Mouse (Mus musculus) liver, postnatal 0 days (tissue): ENCODE data around the gene Prkcd. TPM values are rescaled to one million over a fixed set of nuclear protein-coding genes. Genes with fewer than 3 reads are reported as not detected.

Experiments used
- ATAC-seq: fragments of 200-750 bp; cut with Nextera tagmentation; 2 replicates; pipeline ENCODE4 v1.8.0; 2017; ENCODE audit warnings: mild to moderate bottlenecking, moderate library complexity
- DNase-seq: peaks from one replicate; pipeline ENCODE4 v3.0.0-alpha.2; 2016
- H3K27ac ChIP-seq: fragments of 300-500 bp; sonication (generic); 2 replicates; pipeline ENCODE4 v1.5.1; 2014; ENCODE audit warnings: antibody characterized with exemption, moderate library complexity, mild to moderate bottlenecking, low read depth
- H3K27me3 ChIP-seq: fragments of 300-500 bp; sonication (generic); 2 replicates; pipeline ENCODE4 v1.6.1; 2014; ENCODE audit warnings: low read length, control low read depth, mixed read lengths; ENCODE audit not compliant: insufficient read depth
- H3K36me3 ChIP-seq: fragments of 300-500 bp; sonication (generic); replicated peaks from 2 replicates; pipeline ENCODE4 v1.6.1; 2014; ENCODE audit warnings: mild to moderate bottlenecking, control low read depth, low read length, moderate library complexity, mixed read lengths; ENCODE audit not compliant: insufficient read depth
- H3K4me1 ChIP-seq: fragments of 300-500 bp; sonication (generic); 2 replicates; pipeline ENCODE4 v1.6.1; 2014; ENCODE audit warnings: antibody characterized with exemption, mild to moderate bottlenecking, control low read depth; ENCODE audit not compliant: insufficient read depth
- H3K4me2 ChIP-seq: fragments of 300-500 bp; sonication (generic); 2 replicates; pipeline ENCODE4 v1.6.1; 2014; ENCODE audit warnings: low read depth, mild to moderate bottlenecking, low read length, moderate library complexity, mixed read lengths
- H3K4me3 ChIP-seq: fragments of 300-500 bp; sonication (generic); 2 replicates; pipeline ENCODE4 v1.5.1; 2014; ENCODE audit warnings: low read depth, low read length
- H3K9ac ChIP-seq: fragments of 300-500 bp; sonication (generic); replicated peaks from 2 replicates; pipeline ENCODE4 v1.6.1; 2014; ENCODE audit warnings: mild to moderate bottlenecking, moderate library complexity
- H3K9me3 ChIP-seq: fragments of 300-500 bp; sonication (generic); 2 replicates; pipeline ENCODE4 v1.6.1; 2016; ENCODE audit warnings: mild to moderate bottlenecking, control low read depth, low read length, mixed read lengths
- CTCF ChIP-seq: sonication (generic); IDR thresholded peaks from 2 replicates; pipeline ENCODE4 v1.5.1; 2016; ENCODE audit warnings: antibody characterized with exemption, low read depth
- EP300 ChIP-seq: IDR thresholded peaks from 2 replicates; pipeline ENCODE4 v1.6.1; 2016; ENCODE audit warnings: antibody characterized with exemption, low read depth, mild to moderate bottlenecking
- WGBS: fragments of 180-500 bp; shearing (Covaris S2); extraction: QIAGEN DNeasy Blood & Tissue Kit; methylation state at CpG from one replicate; pipeline ENCODE4 v1.1.7; 2014; ENCODE audit not compliant: insufficient replicate concordance; 5-methylcytosine and 5-hydroxymethylcytosine counted together
- polyA plus RNA-seq: library from polyadenylated mRNA; unstranded; fragments of >200 nt; fragmentation: Nextera tagmentation; extraction: Ambion mirVana; gene quantifications from 2 replicates; pipeline ENCODE4 v1.2.1, GENCODE M21; 2015

The Prkcd gene
- polyA plus RNA-seq, 1 experiment from 2014 or later: 17.8 TPM

DNA sequence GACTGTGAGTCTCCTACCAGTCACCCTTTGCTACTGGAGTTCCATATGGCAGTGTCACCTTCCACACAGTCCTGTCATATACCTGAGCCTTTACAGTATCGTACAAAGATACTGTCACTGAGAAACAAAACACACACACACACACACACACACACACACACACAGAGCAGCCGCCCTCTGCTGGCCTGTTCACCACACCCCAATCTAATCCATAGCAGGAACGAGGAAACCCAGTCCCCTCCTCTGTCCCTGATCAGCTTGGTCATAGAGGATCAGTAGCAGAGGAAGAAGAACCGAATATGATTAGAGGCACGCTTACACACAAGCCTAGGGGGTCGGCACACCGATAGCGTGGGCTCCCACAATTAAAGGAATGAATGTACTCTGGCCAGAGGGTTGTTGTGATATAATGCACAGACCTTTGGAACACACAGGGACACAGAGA lies 1.7 kb downstream of the Prkcd start:
- Histone ChIP-seq H3K36me3 (no peaks in the 10 kb centered on the region), H3K9me3 (no peaks in the 10 kb centered on the region), H3K27ac (0 out of 2 replicates have a peak overlapping the region, but pooled peaks have one; percentile 82), H3K27me3 (no peaks in the 10 kb centered on the region), H3K4me2 (peak overlapping the region; percentile 85), H3K4me3 (peak overlapping the region; percentile 83), H3K4me1 (peaks cover 37% of the 10 kb centered on the region), H3K9ac (0 out of 2 replicates have a peak overlapping the region, but pooled peaks have one; percentile 82)
- DNase-seq: peak; percentile 39
- 28% methylated on average over 8 of the region's 8 CpGs for WGBS
- ATAC-seq: 0 out of 2 replicates have a peak, but pooled peaks have one; percentile 8
- TF ChIP-seq CTCF (peak; percentile 58), EP300 (no peak)

DNA sequence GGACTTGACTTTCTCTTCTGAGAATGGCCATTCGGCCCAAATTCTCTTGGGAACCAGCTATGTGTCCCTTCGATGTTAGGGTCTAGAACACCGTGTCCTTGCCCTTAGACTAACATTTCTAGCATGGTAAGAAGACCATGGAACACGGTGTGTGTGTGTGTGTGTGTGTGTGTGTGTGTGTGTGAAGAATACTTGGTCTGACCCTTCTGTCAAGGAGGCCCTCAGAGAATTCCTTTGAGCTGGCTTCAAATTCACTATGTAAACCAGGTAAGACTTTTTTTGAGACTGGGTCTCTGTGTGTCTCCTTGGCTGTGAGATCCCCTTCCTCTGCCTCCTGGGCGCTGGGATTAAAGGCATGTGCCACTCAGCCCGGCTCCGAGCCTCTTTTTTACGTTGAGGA lies 3.5 kb downstream of the Prkcd start:
- Histone ChIP-seq H3K27ac (no peak overlapping the region), H3K4me1 (peaks cover 43% of the 10 kb centered on the region), H3K4me2 (no peak overlapping the region), H3K27me3 (no peaks in the 10 kb centered on the region), H3K4me3 (no peak overlapping the region), H3K9me3 (no peaks in the 10 kb centered on the region), H3K9ac (no peak overlapping the region), H3K36me3 (no peaks in the 10 kb centered on the region)
- DNase-seq (no peak), ATAC-seq (no peak)
- TF ChIP-seq CTCF: no peak
- no peak for TF ChIP-seq EP300
- WGBS: 87% methylated on average over 8 of the region's 8 CpGs

DNA sequence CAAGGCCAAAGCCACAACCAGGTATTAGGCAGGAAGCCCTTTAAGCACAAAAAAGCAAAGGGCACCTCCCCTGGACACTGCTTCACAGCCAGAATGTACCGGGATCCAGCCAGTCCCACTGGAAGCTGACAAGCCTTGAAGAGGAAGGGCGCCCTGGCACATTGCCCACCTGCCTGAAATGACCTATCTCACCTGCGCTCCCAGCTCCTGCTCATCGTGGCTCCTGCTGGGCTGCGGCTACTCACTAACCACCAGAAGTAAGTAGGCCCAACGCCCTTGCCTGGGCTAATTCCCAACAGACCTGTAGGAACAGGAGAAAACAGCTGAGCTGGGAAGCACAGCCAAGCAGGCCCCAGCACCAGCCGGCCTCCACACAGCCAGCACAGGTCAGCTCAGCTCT lies 3.9 kb downstream of the Prkcd start:
- Histone ChIP-seq H3K4me3 (no peak overlapping the region), H3K9ac (no peak overlapping the region), H3K4me2 (no peak overlapping the region), H3K9me3 (no peaks in the 10 kb centered on the region), H3K36me3 (no peaks in the 10 kb centered on the region), H3K4me1 (peaks cover 48% of the 10 kb centered on the region), H3K27me3 (no peaks in the 10 kb centered on the region), H3K27ac (no peak overlapping the region)
- 71% methylated on average over 7 of the region's 7 CpGs for WGBS
- no peak for TF ChIP-seq EP300
- no peak for TF ChIP-seq CTCF
- no peak for ATAC-seq
- DNase-seq: peak; percentile 31

DNA sequence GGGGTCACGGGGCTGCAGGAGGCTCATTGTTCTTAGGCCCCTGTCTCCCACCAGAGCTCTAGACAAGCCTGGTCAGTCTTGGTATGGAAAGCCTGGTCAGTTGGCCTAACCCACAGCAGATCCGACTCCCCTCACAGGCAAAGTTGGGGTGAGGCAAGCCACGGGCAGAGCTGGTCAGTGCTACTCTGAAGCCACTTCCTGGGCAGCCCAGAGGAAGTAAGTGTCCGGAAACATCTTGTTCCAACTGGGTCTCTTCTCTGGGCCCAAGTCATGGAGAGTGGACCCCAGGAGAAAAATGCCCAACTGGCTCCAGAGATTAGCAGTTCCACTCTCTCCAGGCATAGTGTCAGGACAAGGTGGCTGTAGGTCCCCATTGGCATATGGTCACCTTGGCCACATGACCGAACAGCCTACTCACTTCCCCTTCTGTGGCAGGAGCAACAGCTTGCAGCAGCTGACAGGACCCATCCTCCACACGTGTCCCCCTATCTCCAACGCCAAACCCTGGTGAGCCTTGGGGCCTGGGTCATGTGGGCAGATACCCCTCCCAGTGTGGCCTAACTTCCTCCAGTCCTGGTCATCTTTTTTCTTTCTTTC lies 5.9 kb downstream of the Prkcd start:
- no peak overlapping the region for H3K4me3 ChIP-seq
- WGBS: 45% methylated on average over 7 of the region's 7 CpGs
- no peaks in the 10 kb centered on the region for H3K9me3 ChIP-seq
- peak overlapping the region; percentile 48 for H3K27ac ChIP-seq
- no peak overlapping the region for H3K4me2 ChIP-seq
- H3K36me3 ChIP-seq: peaks cover 3% of the 10 kb centered on the region; the same call in 1 of the 2 replicates
- DNase-seq (peak; percentile 55), ATAC-seq (peak; percentile 33; the same call in 1 of the 2 replicates)
- H3K4me1 ChIP-seq: peaks cover 44% of the 10 kb centered on the region
- H3K27me3 ChIP-seq: no peaks in the 10 kb centered on the region
- 0 out of 2 replicates have a peak overlapping the region, but pooled peaks have one; percentile 26 for H3K9ac ChIP-seq
- no peak for TF ChIP-seq EP300
- no peak for TF ChIP-seq CTCF

DNA sequence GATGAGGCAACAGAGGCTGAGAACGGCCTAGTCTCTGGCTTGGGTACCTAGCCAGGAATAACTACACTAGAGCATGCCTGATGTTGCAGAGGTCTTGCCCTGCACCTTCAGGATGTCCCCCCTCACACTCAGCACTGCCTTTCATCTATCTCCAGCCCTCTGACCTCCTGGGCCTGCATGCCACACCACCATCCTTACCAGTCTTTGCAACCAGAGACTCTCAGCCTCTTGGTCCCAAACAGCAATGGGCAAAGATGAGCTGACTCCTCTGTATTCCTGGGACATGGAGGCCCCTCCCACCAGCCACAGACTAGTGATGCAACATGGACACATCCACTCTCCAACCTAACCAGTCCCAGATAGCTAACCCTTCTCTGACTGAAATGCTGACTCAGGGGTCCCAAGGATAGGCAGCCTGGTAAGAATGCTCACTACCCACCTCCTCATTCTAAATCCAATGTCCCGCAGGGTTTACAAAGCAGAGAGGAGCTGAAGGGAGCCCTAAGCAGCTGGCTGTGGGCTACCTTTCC lies 7.2 kb downstream of the Prkcd start:
- H3K9ac ChIP-seq: no peak overlapping the region
- 76% methylated on average over 2 of the region's 2 CpGs for WGBS
- no peak overlapping the region for H3K4me3 ChIP-seq
- no peaks in the 10 kb centered on the region for H3K27me3 ChIP-seq
- peaks cover 3% of the 10 kb centered on the region; the same call in 1 of the 2 replicates for H3K36me3 ChIP-seq
- no peak for TF ChIP-seq CTCF
- no peak for TF ChIP-seq EP300
- H3K4me1 ChIP-seq: peaks cover 37% of the 10 kb centered on the region
- ATAC-seq (no peak), DNase-seq (no peak)
- no peaks in the 10 kb centered on the region for H3K9me3 ChIP-seq
- H3K27ac ChIP-seq: no peak overlapping the region
- H3K4me2 ChIP-seq: no peak overlapping the region

DNA sequence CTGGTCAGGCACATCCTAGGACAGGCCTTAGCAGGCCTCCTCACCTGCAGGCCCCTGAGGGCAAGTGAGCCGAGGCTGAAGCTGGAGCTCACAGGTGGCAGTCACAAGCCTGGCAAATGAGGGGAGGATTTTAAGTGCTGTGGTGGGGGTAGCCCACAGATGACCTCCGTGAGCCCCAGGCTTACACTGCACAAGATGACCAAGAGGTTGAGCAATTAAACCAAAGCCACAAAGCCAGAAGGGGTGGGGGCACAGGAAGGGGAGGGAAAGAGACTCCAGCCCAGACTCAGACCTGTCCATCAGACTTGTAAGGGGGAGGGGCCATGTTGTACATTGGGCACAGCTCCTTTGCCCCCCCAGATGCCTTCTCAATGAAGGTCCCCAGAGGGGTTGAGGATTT lies 9.3 kb downstream of the Prkcd start:
- no peak overlapping the region for H3K27ac ChIP-seq
- H3K4me1 ChIP-seq: peaks cover 45% of the 10 kb centered on the region
- no peaks in the 10 kb centered on the region for H3K9me3 ChIP-seq

More for the DNA sequence above, 9.3 kb downstream of the Prkcd start:
- ATAC-seq (no peak), DNase-seq (no peak)
- WGBS: 67% methylated on average over 2 of the region's 2 CpGs
- TF ChIP-seq CTCF: no peak
- TF ChIP-seq EP300: no peak
- 0 out of 2 replicates have a peak overlapping the region, but pooled peaks have one; percentile 6 for H3K4me2 ChIP-seq
- no peaks in the 10 kb centered on the region for H3K27me3 ChIP-seq
- peaks cover 3% of the 10 kb centered on the region for H3K36me3 ChIP-seq
- no peak overlapping the region for H3K9ac ChIP-seq
- H3K4me3 ChIP-seq: no peak overlapping the region
